Mouse (Mus musculus) yolk sac, embryonic 10.5 days (tissue): Measurements from ENCODE around the gene Col19a1.

Experiments used
- DNase-seq: peaks from one replicate; pipeline ENCODE4 v3.0.0-alpha.2; 2017; ENCODE audit warnings: low spot score

Gene Col19a1

DNA sequence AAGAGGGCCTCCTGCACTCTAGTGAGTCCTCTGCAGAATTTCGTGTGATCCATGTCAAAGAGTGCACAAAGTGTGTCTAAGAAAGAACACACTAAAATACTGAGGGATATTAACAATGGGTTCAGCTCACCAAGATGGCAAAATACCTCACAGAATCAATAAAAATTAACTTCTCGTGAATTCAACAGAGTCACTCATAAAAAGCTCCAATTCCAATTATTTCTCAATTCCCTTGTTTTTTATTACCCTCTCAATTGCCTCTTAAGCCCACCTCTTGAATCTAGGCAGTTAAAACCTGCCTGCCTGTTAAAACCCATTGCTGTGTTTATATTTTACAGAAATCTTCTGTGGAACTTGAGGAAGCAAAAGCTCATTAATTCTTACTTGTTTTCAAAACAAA is 277.1 kb downstream of the Col19a1 start:
- DNase-seq = no peak

DNA sequence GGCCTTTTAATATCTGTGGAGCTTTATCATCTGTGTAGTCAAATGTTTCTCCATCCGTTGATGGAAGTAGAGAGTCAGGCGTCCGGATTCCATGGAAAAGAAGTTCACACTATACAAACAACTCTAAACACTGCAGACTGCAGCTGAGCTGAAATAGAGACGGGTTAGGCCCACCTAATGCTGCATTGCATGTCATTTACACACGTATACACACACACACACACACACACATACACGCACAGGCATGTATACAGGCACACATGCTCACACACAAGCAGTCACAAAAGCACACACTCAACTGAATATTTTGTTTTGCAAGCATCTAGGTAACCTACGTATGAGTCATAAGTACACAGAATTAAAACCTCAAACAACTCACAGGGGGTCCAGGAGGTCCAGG is 284.2 kb downstream of the Col19a1 start:
- no peak for DNase-seq

DNA sequence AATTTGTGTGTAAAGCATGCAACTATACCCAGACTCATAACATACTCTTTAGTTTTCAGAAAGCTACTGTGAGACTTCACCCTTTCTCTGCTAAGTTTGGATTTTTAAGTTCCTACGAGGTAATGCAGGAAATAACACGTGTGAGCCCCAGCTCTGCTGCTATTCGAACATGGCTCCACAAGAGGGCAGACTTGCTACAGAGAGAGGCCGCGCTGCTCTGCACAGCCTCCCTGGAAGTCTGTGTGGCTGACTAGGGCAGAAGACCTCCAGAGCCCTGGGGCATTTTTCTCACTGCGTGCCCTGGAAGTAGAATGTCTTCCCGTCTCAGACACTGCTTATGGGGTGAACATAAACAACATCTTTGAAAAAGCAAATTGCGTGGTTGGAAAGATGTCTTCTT is 284.6 kb downstream of the Col19a1 start:
- DNase-seq = peak; percentile 21

DNA sequence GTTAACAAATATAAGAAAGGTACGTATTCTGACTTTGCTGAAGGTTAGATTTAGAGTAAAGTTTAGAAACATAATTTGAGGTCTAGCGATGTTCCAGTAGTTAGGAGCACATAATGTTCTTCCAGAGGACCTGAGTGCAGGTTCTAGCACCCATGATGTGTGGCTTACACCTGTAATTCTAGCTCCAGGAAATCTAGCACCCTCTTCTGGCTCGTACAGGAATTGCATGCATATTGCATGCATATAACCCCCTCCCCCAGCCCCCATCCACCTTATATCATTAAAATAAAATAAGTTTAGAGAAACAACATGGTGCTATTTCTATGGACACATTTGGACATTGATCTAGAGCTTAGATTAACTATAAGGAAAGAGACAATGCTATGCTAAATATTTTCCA is 286.6 kb downstream of the Col19a1 start:
- DNase-seq = no peak

DNA sequence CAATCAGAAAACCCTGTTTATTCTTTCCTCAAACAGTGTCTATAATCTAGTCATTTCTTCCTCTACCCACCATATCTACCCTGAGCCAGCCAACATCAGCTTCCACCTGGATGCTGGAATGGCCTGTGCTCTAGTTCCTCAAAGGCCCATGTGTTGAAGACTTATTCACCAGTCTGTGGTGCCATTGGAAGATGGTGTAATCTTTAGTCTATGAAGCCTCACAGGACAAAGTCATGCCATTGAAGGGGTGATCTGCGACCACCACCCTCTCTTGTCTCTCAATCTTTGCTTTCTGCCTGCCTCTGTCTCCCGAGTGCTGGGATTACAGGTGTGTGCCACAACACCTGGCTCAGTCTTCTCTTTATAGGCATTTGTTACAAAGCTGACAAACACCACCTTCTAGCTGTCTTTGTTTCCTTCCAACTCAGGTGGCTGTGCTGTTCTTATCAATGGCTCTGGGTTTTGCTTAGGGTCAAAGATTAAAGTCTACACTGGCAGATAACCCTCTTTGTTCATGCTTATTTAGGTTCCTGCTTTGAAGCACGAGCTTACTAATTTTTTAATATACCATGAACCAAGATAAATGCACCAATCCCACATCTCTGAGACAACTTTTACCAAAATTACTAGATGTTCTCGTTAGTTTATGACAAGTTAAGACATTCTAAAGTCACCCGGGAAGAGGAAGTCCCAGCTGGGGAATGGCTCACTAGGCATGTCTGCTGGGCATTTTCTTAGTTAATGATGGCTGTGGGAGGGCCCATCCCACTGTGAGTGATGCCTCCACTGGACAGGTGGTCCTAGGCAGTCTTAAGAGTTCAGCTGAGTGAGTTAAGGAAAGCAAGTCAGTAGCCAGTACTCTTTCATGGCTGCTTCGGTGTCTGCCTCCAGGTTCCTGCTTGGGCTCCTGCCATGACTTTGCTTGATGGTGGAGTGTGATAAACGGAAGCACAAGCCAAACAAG is 292.0 kb downstream of the Col19a1 start:
- no peak for DNase-seq

DNA sequence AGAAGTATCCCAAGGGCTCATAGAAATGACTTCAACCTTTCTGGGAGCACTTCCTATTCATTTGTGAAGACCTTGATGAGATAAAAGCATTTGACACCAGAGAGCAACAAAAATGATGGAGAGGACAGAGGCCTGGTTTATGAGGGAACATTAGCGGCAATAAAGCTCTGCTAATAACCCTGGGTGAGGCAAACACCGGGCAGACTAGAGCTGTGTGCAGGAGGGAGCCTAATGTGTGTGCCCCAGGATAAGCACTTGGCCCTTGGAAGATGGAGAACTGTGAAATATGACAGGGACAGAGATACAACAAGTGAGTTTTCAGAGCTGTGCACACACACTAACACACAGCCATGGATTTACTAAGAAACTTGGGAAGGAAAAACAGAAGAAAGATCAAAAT is 294.8 kb downstream of the Col19a1 start:
- DNase-seq = no peak

DNA sequence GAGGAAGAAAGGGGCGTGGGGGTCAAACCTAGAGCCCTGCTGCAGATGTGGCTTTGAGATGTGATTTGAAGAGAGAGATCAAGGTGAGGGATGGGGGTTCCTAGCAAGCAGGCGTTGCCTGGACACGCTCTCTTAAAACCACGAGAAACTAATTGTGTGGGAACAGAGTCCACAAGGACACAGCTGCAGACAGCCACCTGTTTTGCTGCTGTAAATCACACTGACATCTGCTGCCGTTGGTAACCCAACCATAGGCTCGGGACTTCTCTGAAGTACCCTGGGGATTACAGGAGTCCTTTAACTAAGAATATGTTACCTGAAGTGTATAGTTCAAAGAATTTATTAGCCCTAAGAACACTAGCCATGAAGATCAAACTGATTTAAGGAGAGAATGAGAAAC is 300.9 kb downstream of the Col19a1 start:
- DNase-seq = no peak

DNA sequence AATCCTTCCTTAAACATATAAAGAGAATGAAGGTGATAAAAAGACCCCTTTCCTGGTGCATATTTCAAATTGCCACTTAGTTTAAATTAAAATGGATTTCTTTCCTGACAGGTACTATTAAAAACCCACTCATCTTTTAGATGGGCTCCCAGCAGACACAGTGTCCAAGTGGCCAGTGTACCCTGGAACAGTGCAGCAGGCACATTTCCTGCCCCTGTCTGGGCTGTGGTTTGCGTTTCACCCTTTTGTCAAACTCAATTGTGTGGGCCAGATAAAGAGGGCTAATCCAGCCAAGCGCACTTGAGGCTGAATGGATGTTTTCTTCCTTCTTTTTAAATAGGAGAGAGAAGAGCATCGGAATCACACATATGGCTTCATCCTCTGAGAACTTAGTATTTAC is 320.2 kb downstream of the Col19a1 start:
- DNase-seq = no peak

DNA sequence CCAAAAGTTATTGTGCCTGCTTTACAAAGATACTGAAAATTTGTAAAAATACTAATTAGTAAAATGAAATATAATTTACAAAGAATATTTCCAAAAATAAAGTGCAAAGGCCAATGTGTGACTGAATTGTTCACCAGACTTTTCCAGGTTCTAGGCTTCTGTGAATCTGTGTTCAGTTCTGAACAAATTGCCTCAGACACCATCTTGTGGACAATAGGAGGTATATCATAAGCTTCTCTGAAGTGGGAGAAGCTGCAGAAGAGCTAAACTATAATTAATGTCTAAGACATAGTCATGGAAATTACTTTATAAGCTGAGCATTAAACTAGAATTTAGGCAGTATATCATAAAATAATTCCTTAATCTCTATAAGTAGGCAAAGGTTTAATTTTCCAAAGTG is 326.1 kb downstream of the Col19a1 start:
- no peak for DNase-seq

DNA sequence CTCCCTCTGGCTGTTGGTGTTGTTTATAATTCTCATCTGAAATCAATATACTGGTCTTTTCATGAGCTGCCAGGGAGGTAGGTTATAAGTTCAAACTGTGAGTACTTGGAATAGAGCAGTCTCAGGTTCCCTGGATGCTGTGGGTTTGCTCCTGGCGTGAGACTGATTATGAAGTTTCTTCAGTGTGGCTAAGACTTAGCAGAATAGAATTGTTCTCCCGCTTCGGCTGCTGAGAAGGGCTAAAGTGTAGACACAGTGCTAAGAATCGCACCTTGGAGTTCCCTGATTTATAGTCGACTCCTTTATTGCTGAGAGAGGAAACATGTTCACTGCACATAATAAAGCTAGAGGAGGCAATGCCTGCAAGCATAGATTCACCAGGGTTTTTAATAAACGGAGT is 327.9 kb downstream of the Col19a1 start:
- no peak for DNase-seq

DNA sequence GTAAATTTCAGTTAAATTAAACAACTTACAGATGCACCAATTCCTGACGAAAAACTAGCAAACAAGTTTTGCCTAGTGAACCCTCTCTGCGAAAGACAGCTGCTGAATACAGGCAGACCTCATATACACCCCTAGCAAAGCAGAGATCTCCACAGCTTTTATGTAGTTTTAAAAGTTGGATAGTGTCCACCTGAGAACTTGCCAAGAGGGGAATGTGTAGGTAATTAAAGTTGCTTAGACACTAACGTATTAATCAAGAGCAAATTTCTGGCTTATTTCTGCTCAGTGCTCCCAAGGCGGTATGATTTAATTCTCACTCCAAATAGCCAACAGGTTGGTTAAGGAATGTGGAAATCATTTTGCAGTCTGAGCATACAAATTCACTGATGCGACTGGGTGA is 329.3 kb downstream of the Col19a1 start:
- no peak for DNase-seq

DNA sequence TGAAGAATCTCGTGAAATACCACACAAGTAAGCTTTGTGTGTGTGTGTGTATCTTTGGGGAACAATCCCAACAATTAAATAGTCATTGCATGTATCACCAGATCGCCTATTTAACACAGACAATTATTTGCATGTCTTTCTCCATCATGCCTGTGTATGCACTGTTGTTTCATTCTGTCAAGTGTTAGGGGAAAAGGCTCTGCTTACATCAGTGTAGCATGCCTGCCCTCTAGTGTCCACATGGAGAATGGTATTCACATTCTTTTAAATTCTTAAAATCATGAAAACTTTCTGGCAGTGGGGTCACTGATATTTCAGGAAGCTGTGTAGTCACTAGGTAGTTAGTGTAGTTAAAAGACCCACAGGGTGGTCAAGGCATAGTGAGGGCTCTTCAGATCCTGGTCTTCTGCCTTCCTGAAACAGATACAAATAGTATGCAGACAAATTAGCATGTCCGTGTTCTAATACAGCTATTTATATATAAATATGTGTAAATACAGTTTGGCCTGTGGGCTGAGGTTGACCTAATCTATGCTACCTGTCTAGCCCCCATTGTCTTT is 338.1 kb downstream of the Col19a1 start:
- DNase-seq = no peak

DNA sequence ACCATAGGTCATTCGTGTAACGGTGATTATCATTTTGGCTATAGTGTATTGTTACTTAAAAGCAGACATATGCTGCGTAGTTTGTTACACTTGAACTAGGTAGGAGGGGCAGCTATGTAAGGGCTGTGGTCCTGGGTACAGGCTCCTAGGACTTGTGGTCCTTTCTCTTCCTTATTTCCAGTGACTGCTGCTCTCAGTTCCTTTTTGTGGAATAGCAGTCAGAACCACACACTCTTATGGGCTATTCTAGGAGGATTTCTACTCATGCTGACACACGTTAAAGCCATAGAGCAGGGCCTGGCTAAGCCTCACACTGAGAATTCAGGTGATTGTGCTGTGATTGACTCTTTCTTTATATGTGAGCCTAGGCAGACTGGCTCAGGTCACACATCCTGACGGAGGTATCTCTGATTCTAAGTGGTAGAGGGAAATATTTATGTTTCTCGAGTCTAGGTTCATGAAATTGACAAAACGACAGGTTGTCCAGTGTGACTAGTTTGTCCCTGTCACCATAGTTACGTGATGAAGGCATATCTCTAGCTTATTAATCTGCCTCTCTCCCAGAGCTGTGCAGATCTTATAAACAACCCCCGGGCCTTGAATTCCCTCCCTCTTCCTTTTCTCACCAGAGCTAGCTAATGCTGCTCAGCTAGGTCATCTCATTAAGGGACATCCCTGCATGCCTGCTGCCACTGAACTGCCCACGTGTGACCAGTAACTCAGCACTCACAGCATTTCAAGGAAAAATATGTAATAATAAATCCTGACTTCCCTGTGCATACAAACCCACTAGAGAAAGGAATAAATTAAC is 338.8 kb downstream of the Col19a1 start:
- DNase-seq = no peak

DNA sequence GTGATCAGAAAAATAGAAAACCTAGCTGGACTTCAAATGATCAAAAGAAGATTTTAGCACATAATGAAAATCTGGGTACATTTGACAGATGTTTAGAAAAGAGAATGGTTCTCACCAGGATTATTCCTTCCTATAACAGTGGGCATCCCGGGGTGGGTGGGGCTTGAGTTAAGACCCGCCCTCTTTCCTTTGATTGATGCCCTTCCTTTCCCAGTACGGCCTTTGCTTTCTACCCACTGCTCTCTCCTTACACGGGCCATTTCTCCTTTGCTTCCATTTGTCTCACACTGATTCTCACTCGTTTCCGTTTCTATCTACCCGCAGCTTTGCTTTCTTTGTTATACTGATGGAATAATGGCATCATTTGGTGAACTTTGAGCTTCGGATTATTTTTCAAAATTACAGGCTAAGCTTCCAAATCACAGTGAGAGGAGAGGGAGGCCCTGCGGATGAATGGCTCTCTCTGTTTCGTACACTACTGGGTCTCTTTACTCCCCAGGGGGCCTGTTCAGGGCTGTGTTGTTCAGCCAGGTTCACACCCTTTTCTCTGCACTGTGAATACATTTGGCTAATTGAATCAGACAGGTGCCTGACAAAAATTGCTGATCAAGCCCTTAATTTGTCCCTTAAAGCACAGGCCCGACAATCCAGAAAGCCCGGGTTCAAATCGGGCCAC is 341.4 kb downstream of the Col19a1 start:
- DNase-seq = no peak

DNA sequence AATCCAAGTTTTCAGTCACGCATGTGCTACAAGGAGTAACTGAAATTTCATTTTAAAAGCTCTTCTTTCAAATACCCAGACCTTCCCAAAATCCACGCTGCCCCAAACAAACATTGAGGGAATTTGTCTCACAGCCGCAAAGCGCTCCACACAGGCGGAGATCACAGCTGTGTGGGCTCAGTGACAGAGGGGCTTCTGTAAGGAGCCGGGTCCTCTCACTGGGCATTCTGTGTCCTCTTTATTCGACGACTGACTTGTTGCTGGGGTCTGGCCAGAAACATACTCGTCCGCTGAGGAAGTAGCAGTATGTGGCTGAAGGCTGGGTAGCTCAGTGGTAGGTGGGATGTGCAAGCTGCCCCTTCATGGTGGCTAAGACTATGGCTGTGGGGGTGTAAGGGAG is 342.3 kb downstream of the Col19a1 start:
- DNase-seq = no peak

DNA sequence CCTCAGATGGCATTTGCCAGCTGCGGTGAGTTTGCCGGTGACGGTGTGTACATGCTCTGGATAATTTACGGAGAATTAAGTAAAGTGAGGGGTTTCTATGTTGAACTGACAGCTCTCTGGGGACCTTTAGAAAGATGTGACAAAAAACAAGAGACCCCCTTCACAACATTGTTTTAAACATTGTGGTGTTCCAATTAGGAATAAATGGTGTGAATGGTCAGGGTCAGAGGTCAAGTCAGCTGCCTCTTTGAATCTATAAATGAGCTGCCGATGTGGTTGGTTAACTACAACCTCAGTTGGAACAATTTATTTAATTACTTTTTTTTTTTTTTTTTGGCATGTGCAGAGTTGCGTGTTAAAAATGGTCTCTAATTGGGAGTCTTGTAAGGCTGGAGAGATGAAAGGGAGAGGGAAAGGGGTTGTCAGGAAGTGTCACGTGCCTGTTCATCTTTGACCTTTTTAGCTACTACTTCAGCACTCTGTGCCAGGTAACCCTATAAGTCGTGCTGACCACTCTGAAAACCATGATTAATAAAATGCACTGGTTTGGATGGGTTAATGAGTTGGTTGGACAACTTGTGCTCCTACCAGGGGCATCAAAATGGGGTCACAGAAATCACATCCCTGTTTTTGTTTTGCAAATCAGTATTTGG is 347.1 kb downstream of the Col19a1 start:
- DNase-seq = no peak

DNA sequence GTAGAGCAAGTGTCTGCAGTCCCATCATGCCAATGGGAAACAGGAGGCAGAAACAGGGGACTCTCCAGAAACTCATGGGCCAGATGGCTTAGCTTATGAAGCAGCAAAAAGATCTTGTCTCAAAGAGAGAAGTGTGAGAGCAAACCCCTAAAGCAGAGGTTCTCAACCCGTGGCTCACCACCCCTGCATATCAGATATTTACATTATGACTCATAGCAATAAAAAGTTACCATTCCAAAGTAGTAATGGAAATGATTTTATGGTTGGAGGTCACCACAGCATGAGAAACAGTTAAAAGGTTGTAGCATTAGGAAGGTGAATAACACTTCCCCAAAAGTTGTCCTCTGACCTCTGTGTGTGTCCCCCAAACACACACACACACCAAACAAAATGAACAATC is 350.9 kb downstream of the Col19a1 start:
- DNase-seq = no peak

DNA sequence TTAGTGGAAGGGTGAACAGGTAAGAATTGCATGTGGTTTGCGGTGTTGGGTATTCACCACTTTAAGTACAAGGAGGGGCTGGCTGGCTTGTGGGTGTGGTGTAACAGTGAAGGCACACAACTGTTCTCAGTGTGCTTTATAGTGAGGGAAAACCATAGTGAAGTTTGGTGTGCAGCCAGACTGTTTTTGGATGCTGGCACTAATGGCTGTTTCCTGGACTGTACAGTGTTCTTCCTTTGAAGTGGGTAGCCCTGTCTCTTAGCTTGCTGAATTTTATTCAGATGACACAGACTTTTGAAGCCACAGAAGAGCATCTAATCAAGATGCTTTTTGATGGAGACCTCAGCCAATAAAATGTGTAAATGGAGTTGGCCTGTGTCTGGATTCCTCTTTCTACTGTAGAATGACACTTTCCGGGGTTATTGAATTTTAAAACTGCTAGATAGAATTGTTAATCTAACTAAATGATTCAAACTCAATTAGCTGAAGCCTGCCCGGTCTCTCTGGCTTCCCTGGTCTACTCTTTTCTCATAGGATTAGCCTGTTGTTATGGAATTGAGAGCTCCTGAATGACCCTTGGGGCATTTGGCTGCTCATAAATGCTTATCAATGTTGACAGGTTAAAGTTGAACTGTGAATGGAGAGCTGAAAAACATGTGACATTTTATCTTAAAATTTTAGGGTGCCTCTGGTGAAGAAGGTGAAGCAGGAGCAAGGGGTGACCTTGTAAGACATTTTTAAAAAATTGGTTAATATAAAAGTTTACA is 355.6 kb downstream of the Col19a1 start:
- no peak for DNase-seq

DNA sequence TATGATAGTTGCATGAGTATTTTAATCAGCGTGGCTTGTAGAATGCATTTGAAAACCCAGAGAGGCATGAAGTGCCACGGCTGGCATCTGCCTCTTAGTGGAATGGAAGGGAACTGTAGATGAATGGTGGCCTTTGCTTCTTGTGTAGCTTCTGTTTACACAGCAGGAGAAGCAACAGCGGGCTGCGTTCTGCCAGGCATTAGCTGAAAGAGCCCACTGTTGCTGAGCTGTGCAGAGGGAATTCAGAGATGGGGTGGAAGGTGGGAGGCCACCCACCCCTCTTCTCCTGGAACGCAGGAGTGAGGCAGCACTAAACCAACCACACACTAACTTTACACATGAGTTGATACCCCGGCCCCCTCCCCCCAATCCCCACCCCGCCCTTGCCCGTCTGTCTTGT is 356.8 kb downstream of the Col19a1 start:
- peak; percentile 9 for DNase-seq

DNA sequence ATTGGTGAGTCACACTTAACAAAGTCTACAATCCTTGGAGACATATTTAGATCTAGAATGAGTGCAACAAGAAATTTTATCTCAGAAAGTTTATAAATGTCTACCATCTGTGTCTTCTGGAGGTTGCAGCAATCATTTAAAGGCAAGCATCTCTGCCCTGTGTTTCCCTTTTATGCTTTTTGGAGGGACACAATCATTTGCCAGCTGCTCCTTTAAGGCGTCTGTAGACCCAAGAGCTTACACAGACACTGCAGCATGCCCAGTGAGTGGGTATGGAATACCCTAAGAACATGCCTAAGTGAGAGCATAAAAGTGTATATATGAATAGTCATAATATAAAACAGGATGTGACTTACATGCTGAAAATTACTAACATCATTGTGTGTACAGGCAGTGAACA is 357.7 kb downstream of the Col19a1 start:
- DNase-seq = no peak
